Mouse (Mus musculus) macrophage (primary cell): ENCODE data around the gene Smug1. TPM values are rescaled to one million over a fixed set of nuclear protein-coding genes. Genes with fewer than 3 reads are reported as not detected.

ENCODE experiments used
- H3K27ac ChIP-seq: fragments of 350-480 bp; formaldehyde crosslinking; 2 replicates; pipeline ENCODE4 v1.9.0; 2021
- H3K36me3 ChIP-seq: fragments of 350-480 bp; formaldehyde crosslinking; 2 replicates; pipeline ENCODE4 v1.9.0; 2021; ENCODE audit errors: inconsistent target
- H3K4me3 ChIP-seq: fragments of 350-480 bp; formaldehyde crosslinking; 2 replicates; pipeline ENCODE4 v1.9.0; 2021; ENCODE audit errors: inconsistent target
- H3K79me2 ChIP-seq: fragments of 350-480 bp; formaldehyde crosslinking; 2 replicates; pipeline ENCODE4 v1.9.0; 2021; ENCODE audit errors: inconsistent target
- WGBS: methylation state at CpG from one replicate; pipeline ENCODE4 v1.1.7; 2026; ENCODE audit warnings: inconsistent platforms; ENCODE audit not compliant: missing documents; 5-methylcytosine and 5-hydroxymethylcytosine counted together
- polyA plus RNA-seq: library from polyadenylated mRNA; stranded (reverse); fragments of 250-400 nt; gene quantifications from 3 replicates; pipeline ENCODE4 v1.2.4, GENCODE M21; 2018; ENCODE audit warnings: inconsistent platforms

Gene Smug1
- polyA plus RNA-seq, 1 experiment from 2014 or later: 3.2 TPM

- H3K27ac ChIP-seq: no peak overlapping the region
- H3K36me3 ChIP-seq: no peaks in the 10 kb centered on the region
- WGBS: 11% methylated on average over 9 of the region's 9 CpGs
- no peaks in the 10 kb centered on the region for H3K79me2 ChIP-seq
- H3K4me3 ChIP-seq: no peak overlapping the region
Observed at GRCm38 (mm10) chr15:103115256-103115655, 51.6 kb downstream of the Smug1 start.

- H3K4me3 ChIP-seq: no peak overlapping the region
- WGBS: 86% methylated on average over 6 of the region's 6 CpGs
- H3K79me2 ChIP-seq: no peaks in the 10 kb centered on the region
Observed at GRCm38 (mm10) chr15:103113077-103113476, 53.8 kb downstream of the Smug1 start.

GRCm38 (mm10) chr15:103112309-103112708 lies 54.6 kb downstream of the Smug1 start:
- WGBS: 70% methylated on average over 2 of the region's 2 CpGs
- H3K27ac ChIP-seq: no peak overlapping the region
- H3K36me3 ChIP-seq: no peaks in the 10 kb centered on the region
- no peaks in the 10 kb centered on the region for H3K79me2 ChIP-seq
- H3K4me3 ChIP-seq: no peak overlapping the region

More at GRCm38 (mm10) chr15:103113077-103113476, 53.8 kb downstream of the Smug1 start:
- Histone ChIP-seq H3K36me3 (no peaks in the 10 kb centered on the region), H3K27ac (no peak overlapping the region)

GRCm38 (mm10) chr15:103109940-103110339 lies 57.0 kb downstream of the Smug1 start:
- no peaks in the 10 kb centered on the region for H3K79me2 ChIP-seq
- 87% methylated on average over 4 of the region's 4 CpGs for WGBS
- H3K4me3 ChIP-seq: no peak overlapping the region
- H3K27ac ChIP-seq: no peak overlapping the region
- no peaks in the 10 kb centered on the region for H3K36me3 ChIP-seq

GRCm38 (mm10) chr15:103108066-103108676 lies 58.7 kb downstream of the Smug1 start:
- Histone ChIP-seq H3K36me3 (no peaks in the 10 kb centered on the region), H3K27ac (no peak overlapping the region), H3K4me3 (no peak overlapping the region), H3K79me2 (no peaks in the 10 kb centered on the region)
- WGBS: 86% methylated on average over 8 of the region's 8 CpGs

- Histone ChIP-seq H3K79me2 (no peaks in the 10 kb centered on the region), H3K36me3 (no peaks in the 10 kb centered on the region), H3K27ac (no peak overlapping the region), H3K4me3 (no peak overlapping the region)
- WGBS: 33% methylated on average over 1 of the region's 2 CpGs
Observed at GRCm38 (mm10) chr15:103106201-103106600, 60.7 kb downstream of the Smug1 start.

Other genes with a start within 250 kb of the Smug1 start
- gene Hoxc13, start 246.0 kb downstream of the Smug1 start, polyA plus RNA-seq: not detected in 3 replicates
- not detected in 3 replicates for gene Hoxc12, start 230.3 kb downstream of the Smug1 start, polyA plus RNA-seq
- gene Hoxc11, start 212.7 kb downstream of the Smug1 start, polyA plus RNA-seq: not detected in 3 replicates
- gene Hoxc10, start 200.3 kb downstream of the Smug1 start, polyA plus RNA-seq: not detected in 3 replicates
- not detected in 3 replicates for gene Hoxc5, start 199.6 kb downstream of the Smug1 start, polyA plus RNA-seq
- gene Hoxc9, start 190.7 kb downstream of the Smug1 start, polyA plus RNA-seq: not detected in 3 replicates
- not detected in 3 replicates for gene Hoxc8, start 176.5 kb downstream of the Smug1 start, polyA plus RNA-seq
- not detected in 3 replicates for gene Hoxc6, start 168.8 kb downstream of the Smug1 start, polyA plus RNA-seq
- not detected in 3 replicates for gene Hoxc4, start 148.2 kb downstream of the Smug1 start, polyA plus RNA-seq
- 12.1 to 27.7 TPM (median 15.0 TPM) in 3 replicates for gene Cbx5, start 72.7 kb upstream of the Smug1 start, polyA plus RNA-seq
- gene Hnrnpa1, start 73.3 kb upstream of the Smug1 start, polyA plus RNA-seq: 108 to 322 TPM (median 228 TPM) in 3 replicates
- 0.79 to 3.5 TPM (median 1.8 TPM) in 3 replicates for gene Nfe2, start 91.3 kb upstream of the Smug1 start, polyA plus RNA-seq
- gene Copz1, start 105.6 kb upstream of the Smug1 start, polyA plus RNA-seq: 123 to 145 TPM (median 136 TPM) in 3 replicates
- 0.93 to 14.5 TPM (median 3.7 TPM) in 3 replicates for gene Gpr84, start 143.5 kb upstream of the Smug1 start, polyA plus RNA-seq
- 38.1 to 73.9 TPM (median 63.3 TPM) in 3 replicates for gene Zfp385a, start 173.0 kb upstream of the Smug1 start, polyA plus RNA-seq
- gene Itga5, start 199.7 kb upstream of the Smug1 start, polyA plus RNA-seq: 24.4 to 49.9 TPM (median 30.3 TPM) in 3 replicates